In genomic region chr4:62361997-62362396, GRCm38 (mm10) we compare ENCODE assay signal across 9 mouse cellular contexts. TPM values are rescaled to one million over a fixed set of nuclear protein-coding genes. Genes with fewer than 3 reads are reported as not detected.
DNase-seq lines count a peak whose midpoint lies in the region; ATAC-seq lines count a peak whose summit lies in the region.
"Had no signal": no experiment of that assay in that cellular context is flagged by ENCODE, and none has a peak within 500 bp of the region (broad histone marks: within the 10 kb centered on the region; RNA-seq: fewer than 3 reads in every experiment).

No protein-coding gene starts in this region.

- H3K27ac ChIP-seq in kidney, embryonic 14.5 days (ENCODE audit: low read depth, low read length): no peak overlapping the region
- H3K27ac ChIP-seq in embryonic facial prominence, embryonic 13.5 days: no peak overlapping the region
- no peak overlapping the region for H3K27ac ChIP-seq in intestine, embryonic 15.5 days
- H3K27ac ChIP-seq in midbrain, embryonic 15.5 days: no peak overlapping the region

- H3K36me3 ChIP-seq in kidney, embryonic 14.5 days (ENCODE audit: control insufficient read depth, insufficient read depth, low read length): no peaks in the 10 kb centered on the region
- H3K36me3 ChIP-seq in embryonic facial prominence, embryonic 13.5 days: no peaks in the 10 kb centered on the region
- H3K36me3 ChIP-seq in intestine, embryonic 15.5 days: no peaks in the 10 kb centered on the region
- no peaks in the 10 kb centered on the region for H3K36me3 ChIP-seq in midbrain, embryonic 15.5 days (replicated peaks)

- peaks cover 13% of the 10 kb centered on the region for H3K4me1 ChIP-seq in kidney, embryonic 14.5 days (ENCODE audit: control insufficient read depth, insufficient read depth, low read length)
- H3K4me1 ChIP-seq in embryonic facial prominence, embryonic 13.5 days: peaks cover 17% of the 10 kb centered on the region
- H3K4me1 ChIP-seq in intestine, embryonic 15.5 days (replicated peaks): 0 out of 2 replicates have a peak, but pooled peaks cover 9% of the 10 kb centered on the region
- H3K4me1 ChIP-seq in midbrain, embryonic 15.5 days: peaks cover 27% of the 10 kb centered on the region

- no peak overlapping the region for H3K9ac ChIP-seq in kidney, embryonic 14.5 days (ENCODE audit: low read depth, low read length)
- peak overlapping the region; percentile 87 for H3K9ac ChIP-seq in embryonic facial prominence, embryonic 13.5 days
- 0 out of 2 replicates have a peak overlapping the region, but pooled peaks have one; percentile 26 for H3K9ac ChIP-seq in intestine, embryonic 15.5 days
- H3K9ac ChIP-seq in midbrain, embryonic 15.5 days: no peak overlapping the region

- DNase-seq in kidney, postnatal 14 days: no peak
- no peak for DNase-seq in right cerebral cortex, postnatal 14 days
- DNase-seq in gastrocnemius, postnatal 25 days: no peak
- DNase-seq in lung, postnatal 14 days: no peak
- DNase-seq: lung, postnatal 36 days had no signal

- ATAC-seq in kidney, embryonic 14.5 days (ENCODE audit: low FRiP score, low TSS enrichment): no peak
- ATAC-seq in embryonic facial prominence, embryonic 13.5 days (ENCODE audit: insufficient number of reproducible peaks, insufficient read depth, low FRiP score, low TSS enrichment, low read depth): no peak
- ATAC-seq in intestine, embryonic 15.5 days: no peak
- ATAC-seq in midbrain, embryonic 15.5 days (replicated peaks): no peak

- WGBS in kidney, embryonic 14.5 days: 92% methylated on average over 1 of the region's 1 CpGs
- 85% methylated on average over 1 of the region's 1 CpGs for WGBS in embryonic facial prominence, embryonic 13.5 days
- 88% methylated on average over 1 of the region's 1 CpGs for WGBS in intestine, embryonic 15.5 days
- 83% methylated on average over 1 of the region's 1 CpGs for WGBS in midbrain, embryonic 15.5 days

- H3K27me3 ChIP-seq in kidney, embryonic 14.5 days (ENCODE audit: control insufficient read depth, insufficient read depth, low read length): no peaks in the 10 kb centered on the region
- H3K27me3 ChIP-seq in embryonic facial prominence, embryonic 13.5 days: no peaks in the 10 kb centered on the region
- H3K27me3 ChIP-seq in intestine, embryonic 15.5 days (replicated peaks): no peaks in the 10 kb centered on the region
- no peaks in the 10 kb centered on the region for H3K27me3 ChIP-seq in midbrain, embryonic 15.5 days (replicated peaks)

- no peaks in the 10 kb centered on the region for H3K9me3 ChIP-seq in kidney, embryonic 14.5 days (ENCODE audit: control insufficient read depth, low read length)
- no peaks in the 10 kb centered on the region for H3K9me3 ChIP-seq in embryonic facial prominence, embryonic 13.5 days
- no peaks in the 10 kb centered on the region for H3K9me3 ChIP-seq in intestine, embryonic 15.5 days
- no peaks in the 10 kb centered on the region for H3K9me3 ChIP-seq in midbrain, embryonic 15.5 days

- peak overlapping the region; percentile 62; the same call in 1 of the 2 replicates for H3K4me2 ChIP-seq in kidney, embryonic 14.5 days (replicated peaks; ENCODE audit: low read depth, low read length)
- H3K4me2 ChIP-seq in embryonic facial prominence, embryonic 13.5 days: peak overlapping the region; percentile 78
- peak overlapping the region; percentile 60 for H3K4me2 ChIP-seq in intestine, embryonic 15.5 days (replicated peaks)
- H3K4me2 ChIP-seq in midbrain, embryonic 15.5 days: peak overlapping the region; percentile 77

- H3K4me3 ChIP-seq in kidney, embryonic 14.5 days (ENCODE audit: low read length): peak overlapping the region; percentile 54
- peak overlapping the region; percentile 84 for H3K4me3 ChIP-seq in embryonic facial prominence, embryonic 13.5 days
- H3K4me3 ChIP-seq in intestine, embryonic 15.5 days (replicated peaks): peak overlapping the region; percentile 85
- peak overlapping the region; percentile 79 for H3K4me3 ChIP-seq in midbrain, embryonic 15.5 days

RNA-seq across cellular contexts. Expression of gene Slc31a1, which starts 1.5 kb away (rescaled TPM):
- polyA plus RNA-seq in kidney, embryonic 14.5 days (2014; fragmentation: Nextera tagmentation; extraction: Ambion mirVana): 23.9 and 42.1 TPM in 2 replicates
- 42.8 and 43.7 TPM in 2 replicates for polyA plus RNA-seq in embryonic facial prominence, embryonic 13.5 days (2015; fragmentation: Nextera tagmentation; extraction: Ambion mirVana)
- polyA plus RNA-seq in intestine, embryonic 15.5 days (2015; fragmentation: Nextera tagmentation; extraction: Ambion mirVana): 96.6 and 102 TPM in 2 replicates
- polyA plus RNA-seq in midbrain, embryonic 15.5 days (2015; fragmentation: Nextera tagmentation; extraction: Ambion mirVana): 34.6 and 36.8 TPM in 2 replicates
- 10 to 100 TPM; 10.8 to 12.3 TPM for total RNA-seq in gastrocnemius, postnatal 25 days (2021)

RNA-seq across cellular contexts. Expression of gene Fkbp15, which starts 1.6 kb away (rescaled TPM):
- polyA plus RNA-seq in kidney, embryonic 14.5 days (2014; fragmentation: Nextera tagmentation; extraction: Ambion mirVana): 17.8 and 25.2 TPM in 2 replicates
- 25.5 and 30.0 TPM in 2 replicates for polyA plus RNA-seq in embryonic facial prominence, embryonic 13.5 days (2015; fragmentation: Nextera tagmentation; extraction: Ambion mirVana)
- polyA plus RNA-seq in intestine, embryonic 15.5 days (2015; fragmentation: Nextera tagmentation; extraction: Ambion mirVana): 23.7 and 24.7 TPM in 2 replicates
- polyA plus RNA-seq in midbrain, embryonic 15.5 days (2015; fragmentation: Nextera tagmentation; extraction: Ambion mirVana): 20.9 and 23.0 TPM in 2 replicates
- total RNA-seq in gastrocnemius, postnatal 25 days (2021): 10 to 100 TPM; 11.7 to 13.2 TPM

RNA-seq across cellular contexts. Expression of gene Cdc26, which starts 46.4 kb away (rescaled TPM):
- 183 and 253 TPM in 2 replicates for polyA plus RNA-seq in kidney, embryonic 14.5 days (2014; fragmentation: Nextera tagmentation; extraction: Ambion mirVana)
- 203 and 210 TPM in 2 replicates for polyA plus RNA-seq in embryonic facial prominence, embryonic 13.5 days (2015; fragmentation: Nextera tagmentation; extraction: Ambion mirVana)
- 138 and 147 TPM in 2 replicates for polyA plus RNA-seq in intestine, embryonic 15.5 days (2015; fragmentation: Nextera tagmentation; extraction: Ambion mirVana)
- polyA plus RNA-seq in midbrain, embryonic 15.5 days (2015; fragmentation: Nextera tagmentation; extraction: Ambion mirVana): 75.0 and 76.5 TPM in 2 replicates
- 10 to 100 TPM; 40.4 to 43.7 TPM for total RNA-seq in gastrocnemius, postnatal 25 days (2021)

RNA-seq across cellular contexts. Expression of gene Prpf4, which starts 46.6 kb away (rescaled TPM):
- polyA plus RNA-seq in kidney, embryonic 14.5 days (2014; fragmentation: Nextera tagmentation; extraction: Ambion mirVana): 20.2 and 32.8 TPM in 2 replicates
- polyA plus RNA-seq in embryonic facial prominence, embryonic 13.5 days (2015; fragmentation: Nextera tagmentation; extraction: Ambion mirVana): 25.5 and 26.4 TPM in 2 replicates
- polyA plus RNA-seq in intestine, embryonic 15.5 days (2015; fragmentation: Nextera tagmentation; extraction: Ambion mirVana): 17.3 and 18.7 TPM in 2 replicates
- polyA plus RNA-seq in midbrain, embryonic 15.5 days (2015; fragmentation: Nextera tagmentation; extraction: Ambion mirVana): 15.6 and 16.5 TPM in 2 replicates
- total RNA-seq in gastrocnemius, postnatal 25 days (2021): 10 to 100 TPM; 13.3 to 15.1 TPM

Comparison
In these comparisons a context has a peak if more than half of its experiments do, and no peak if none do; other contexts are left out.
1. H3K9ac ChIP-seq: peak in embryonic facial prominence, embryonic 13.5 days (single experiment) and intestine, embryonic 15.5 days (single experiment); none in kidney, embryonic 14.5 days (single experiment) and midbrain, embryonic 15.5 days (single experiment).
2. Peak in every context shown above with its lines, with median percentiles within 50 percentile points of each other: H3K4me2 ChIP-seq and H3K4me3 ChIP-seq.